Mouse (Mus musculus) bone marrow macrophage, adult 2 months (primary cell): ENCODE data around the gene Cirbp.

ENCODE experiments used
- CTCF ChIP-seq: IDR thresholded peaks from 2 replicates; pipeline ENCODE4 v1.5.1; 2012; ENCODE audit warnings: low read depth, mild to moderate bottlenecking, low read length, moderate library complexity
- POLR2A ChIP-seq: IDR thresholded peaks from 2 replicates; pipeline ENCODE4 v1.6.1; 2012; ENCODE audit warnings: mild to moderate bottlenecking, low read depth, low read length, borderline replicate concordance

DNA sequence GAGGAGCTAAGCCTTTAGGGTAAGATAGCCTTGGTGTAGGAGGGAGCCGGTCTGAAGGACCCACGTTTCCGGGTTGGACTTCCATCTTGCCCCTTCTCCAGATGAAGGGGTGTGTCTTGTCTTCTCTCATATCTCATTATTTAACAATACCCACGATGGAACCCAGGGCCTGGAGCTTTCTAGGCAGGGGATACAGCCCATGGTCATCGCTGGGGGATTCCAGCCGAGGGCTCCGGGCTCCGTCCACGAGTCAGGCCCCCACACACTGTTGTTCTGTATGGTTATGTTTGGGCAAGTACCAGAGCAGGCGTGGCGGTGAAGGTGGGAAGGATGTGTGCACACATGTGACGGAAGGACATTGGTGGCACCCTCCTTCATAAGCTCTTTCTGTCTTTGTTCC is 21.6 kb upstream of the Cirbp start:
- TF ChIP-seq CTCF (no peak), POLR2A (no peak)
